Mouse (Mus musculus) liver, embryonic 12.5 days (tissue): ENCODE data around the gene Ptch2. TPM values are rescaled to one million over a fixed set of nuclear protein-coding genes. Genes with fewer than 3 reads are reported as not detected.

Source experiments
- microRNA-seq: library from miRNA; unstranded; fragments of <30 nt; microRNA quantifications from one replicate; pipeline ENCODE4, GENCODE M21; 2017
- polyA plus RNA-seq: library from polyadenylated mRNA; unstranded; fragments of >200 nt; fragmentation: Nextera tagmentation; extraction: Ambion mirVana; gene quantifications from 2 replicates; pipeline ENCODE4 v1.2.1, GENCODE M21; 2016

Gene Ptch2
- polyA plus RNA-seq, 1 experiment from 2014 or later: 1.4 TPM

Small RNAs within 50 kb of the gene (microRNA-seq; reads per million reads assigned to microRNA genes)
- gene Gm22398: not detected

Other genes with a start within 250 kb of the Ptch2 start
- 0.10 and 0.15 TPM in 2 replicates for gene Zswim5, start 218.7 kb upstream of the Ptch2 start, polyA plus RNA-seq
- 547 and 565 TPM in 2 replicates for gene Urod, start 101.7 kb upstream of the Ptch2 start, polyA plus RNA-seq
- 11.8 TPM in 2 replicates for gene Hectd3, start 100.8 kb upstream of the Ptch2 start, polyA plus RNA-seq
- 55.2 and 55.3 TPM in 2 replicates for gene Eif2b3, start 76.7 kb upstream of the Ptch2 start, polyA plus RNA-seq
- gene Btbd19, start 29.6 kb downstream of the Ptch2 start, polyA plus RNA-seq: 6.4 and 7.1 TPM in 2 replicates
- gene Tctex1d4, start 30.7 kb downstream of the Ptch2 start, polyA plus RNA-seq: not detected in 2 replicates
- 2.2 and 2.8 TPM in 2 replicates for gene Plk3, start 37.9 kb downstream of the Ptch2 start, polyA plus RNA-seq
- 960 and 969 TPM in 2 replicates for gene Rps8, start 60.2 kb downstream of the Ptch2 start, polyA plus RNA-seq
- gene Kif2c, start 86.6 kb downstream of the Ptch2 start, polyA plus RNA-seq: 45.7 and 47.7 TPM in 2 replicates
- 1.8 and 2.3 TPM in 2 replicates for gene Tmem53, start 155.9 kb downstream of the Ptch2 start, polyA plus RNA-seq
- gene Armh1, start 156.1 kb downstream of the Ptch2 start, polyA plus RNA-seq: 0.17 TPM in 1 of 2 replicates, not detected in the other